Mouse (Mus musculus) intestine, embryonic 16.5 days (tissue): ENCODE results near the gene Gm1043. TPM values are rescaled to one million over a fixed set of nuclear protein-coding genes. Genes with fewer than 3 reads are reported as not detected.

Source experiments
- ATAC-seq: fragments of 200-750 bp; cut with Nextera tagmentation; 2 replicates; pipeline ENCODE4 v1.8.0; 2017; ENCODE audit warnings: moderate TSS enrichment, moderate library complexity
- H3K27ac ChIP-seq: fragments of 300-500 bp; sonication (generic); 2 replicates; pipeline ENCODE4 v1.5.1; 2014; ENCODE audit warnings: mild to moderate bottlenecking, low read length
- H3K27me3 ChIP-seq: fragments of 300-500 bp; sonication (generic); replicated peaks from 2 replicates; pipeline ENCODE4 v1.6.1; 2014; ENCODE audit warnings: low read length, control low read depth, mixed read lengths; ENCODE audit not compliant: control insufficient read depth, insufficient read depth
- H3K36me3 ChIP-seq: fragments of 300-500 bp; sonication (generic); 2 replicates; pipeline ENCODE4 v1.6.1; 2014; ENCODE audit warnings: low read length, control low read depth; ENCODE audit not compliant: control insufficient read depth, insufficient read depth
- H3K4me1 ChIP-seq: fragments of 300-500 bp; sonication (generic); 2 replicates; pipeline ENCODE4 v1.6.1; 2014; ENCODE audit warnings: low read length, control low read depth, mixed read lengths; ENCODE audit not compliant: control insufficient read depth, insufficient read depth
- H3K4me2 ChIP-seq: fragments of 300-500 bp; sonication (generic); 2 replicates; pipeline ENCODE4 v1.6.1; 2014; ENCODE audit warnings: low read depth, low read length, control low read depth
- H3K4me3 ChIP-seq: fragments of 300-500 bp; sonication (generic); 2 replicates; pipeline ENCODE4 v1.5.1; 2014; ENCODE audit warnings: mild to moderate bottlenecking, low read length
- H3K9ac ChIP-seq: fragments of 300-500 bp; sonication (generic); 2 replicates; pipeline ENCODE4 v1.6.1; 2014; ENCODE audit warnings: low read depth, low read length
- H3K9me3 ChIP-seq: fragments of 300-500 bp; sonication (generic); 2 replicates; pipeline ENCODE4 v1.6.1; 2016; ENCODE audit warnings: low read length, control low read depth; ENCODE audit not compliant: control insufficient read depth
- WGBS: fragments of 180-500 bp; shearing (Covaris S2); extraction: QIAGEN DNeasy Blood & Tissue Kit; methylation state at CpG from one replicate; pipeline ENCODE4 v1.1.7; 2014; 5-methylcytosine and 5-hydroxymethylcytosine counted together
- polyA plus RNA-seq: library from polyadenylated mRNA; unstranded; fragments of >200 nt; fragmentation: Nextera tagmentation; extraction: Ambion mirVana; gene quantifications from 2 replicates; pipeline ENCODE4 v1.2.1, GENCODE M21; 2015

Gm1043 gene
- polyA plus RNA-seq, 1 experiment from 2014 or later, result 0.04 TPM

DNA sequence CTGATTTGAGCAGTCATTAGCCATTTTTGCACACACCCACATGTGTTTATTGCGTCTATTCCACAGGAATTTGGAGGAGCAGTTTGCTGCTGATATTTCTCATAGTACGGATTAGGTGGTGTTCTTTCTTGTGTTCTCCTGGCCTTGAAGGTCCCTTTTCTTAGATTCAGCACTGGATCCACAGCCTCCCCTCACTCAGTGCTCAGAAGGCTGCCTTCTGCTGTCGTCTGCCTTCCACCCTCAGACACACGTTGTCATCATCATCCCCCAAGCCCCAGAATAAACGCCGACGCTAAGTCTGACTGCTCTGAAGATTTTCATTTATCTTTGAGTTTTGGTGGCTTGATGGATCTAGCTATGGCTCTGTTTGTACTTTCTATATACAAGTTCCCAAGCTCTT lies 91.9 kb downstream of the Gm1043 start:
- 50% methylated on average over 7 of the region's 7 CpGs for WGBS
- H3K9ac ChIP-seq, result no peak overlapping the region
- H3K4me3 ChIP-seq, result no peak overlapping the region
- no peaks in the 10 kb centered on the region for H3K36me3 ChIP-seq
- H3K4me2 ChIP-seq, result no peak overlapping the region
- H3K27me3 ChIP-seq, result no peaks in the 10 kb centered on the region
- no peak overlapping the region for H3K27ac ChIP-seq
- H3K9me3 ChIP-seq, result no peaks in the 10 kb centered on the region
- ATAC-seq, result no peak
- no peaks in the 10 kb centered on the region for H3K4me1 ChIP-seq

DNA sequence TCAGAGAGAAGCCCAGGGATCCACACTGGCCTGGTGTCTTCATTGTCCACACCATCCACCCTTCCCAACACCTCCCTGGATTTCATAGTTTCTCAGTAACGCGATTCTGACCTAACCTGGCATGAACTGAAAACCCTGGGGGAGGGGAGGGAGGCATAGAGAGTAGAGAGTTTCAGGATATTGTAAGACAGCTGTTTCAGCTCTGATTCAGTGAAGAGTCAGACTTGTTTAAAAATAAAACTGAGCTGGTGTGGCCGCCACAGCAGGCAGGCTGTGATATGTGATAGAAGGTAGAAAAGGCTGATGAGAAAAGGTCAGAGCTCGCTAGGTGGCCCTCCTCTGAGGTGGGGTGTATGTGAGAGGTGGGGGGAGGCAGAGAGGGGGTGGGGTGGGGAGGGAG lies 93.6 kb downstream of the Gm1043 start:
- Histone ChIP-seq H3K4me2 (no peak overlapping the region), H3K4me1 (no peaks in the 10 kb centered on the region), H3K4me3 (no peak overlapping the region), H3K9ac (no peak overlapping the region), H3K9me3 (no peaks in the 10 kb centered on the region), H3K27ac (no peak overlapping the region), H3K27me3 (no peaks in the 10 kb centered on the region), H3K36me3 (no peaks in the 10 kb centered on the region)
- 40% methylated on average over 4 of the region's 4 CpGs for WGBS
- ATAC-seq, result no peak

DNA sequence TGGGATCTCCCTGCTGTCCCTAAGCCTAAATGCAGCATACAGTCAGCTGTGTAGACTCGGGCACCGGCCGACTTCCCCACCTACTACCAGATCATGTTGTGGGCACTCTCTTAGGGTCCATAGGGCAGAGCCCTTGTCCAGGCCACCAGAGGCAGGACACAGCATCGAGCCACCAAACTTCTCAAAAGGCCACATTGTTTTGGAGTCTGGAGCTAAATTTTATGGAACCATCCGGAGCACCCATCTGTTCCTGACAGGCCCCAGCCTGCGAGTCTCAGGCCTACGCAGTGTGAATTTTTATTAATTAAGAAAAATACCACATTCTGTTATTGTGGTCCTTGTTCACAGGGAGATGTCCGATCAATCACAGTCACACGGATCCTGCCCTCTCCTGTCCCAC lies 94.7 kb downstream of the Gm1043 start:
- no peak overlapping the region for H3K4me3 ChIP-seq
- H3K4me1 ChIP-seq, result no peaks in the 10 kb centered on the region
- no peaks in the 10 kb centered on the region for H3K27me3 ChIP-seq
- WGBS, result 94% methylated on average over 9 of the region's 9 CpGs
- ATAC-seq, result no peak
- no peaks in the 10 kb centered on the region for H3K9me3 ChIP-seq
- no peak overlapping the region for H3K9ac ChIP-seq
- no peak overlapping the region for H3K4me2 ChIP-seq
- H3K27ac ChIP-seq, result no peak overlapping the region
- no peaks in the 10 kb centered on the region for H3K36me3 ChIP-seq

DNA sequence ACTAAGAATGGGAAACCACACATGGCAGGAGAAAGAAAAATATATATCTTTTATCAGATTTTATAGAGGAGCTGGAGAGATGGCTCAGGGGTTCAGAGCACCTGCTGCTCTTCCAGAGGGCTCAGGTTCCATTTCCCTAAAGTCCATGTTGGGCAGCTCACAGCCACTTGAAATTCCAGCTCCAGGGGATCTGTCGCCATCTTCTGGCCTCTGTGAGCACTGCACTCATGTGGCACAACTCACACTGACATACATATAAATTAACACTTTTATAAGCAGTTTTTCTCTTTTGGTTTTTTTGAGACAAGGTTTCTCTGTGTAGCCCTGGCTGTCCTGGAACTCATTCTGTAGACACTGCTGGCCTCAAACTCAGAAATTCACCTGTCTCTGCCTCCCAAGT lies 95.5 kb downstream of the Gm1043 start:
- no peak for ATAC-seq
- H3K27me3 ChIP-seq, result no peaks in the 10 kb centered on the region
- no peak overlapping the region for H3K27ac ChIP-seq

DNA sequence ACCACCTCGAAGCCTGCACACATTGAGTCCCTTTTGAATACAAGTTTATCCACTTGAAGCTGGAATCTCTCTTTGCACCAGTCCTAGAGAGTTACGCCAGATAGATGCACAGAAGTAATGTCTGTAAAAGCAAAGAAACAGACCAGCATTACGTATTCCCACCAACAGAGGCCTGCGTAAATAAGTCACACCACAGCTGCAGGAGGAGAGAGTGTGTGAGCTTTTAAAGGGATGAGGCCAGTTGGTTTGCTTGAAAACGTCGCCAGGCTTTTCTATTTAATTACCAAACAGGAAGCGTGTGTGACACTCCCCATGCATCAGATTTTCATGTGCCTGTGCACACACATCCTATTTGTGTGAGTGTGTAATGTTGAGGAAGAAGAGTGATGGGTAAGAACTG lies 99.4 kb downstream of the Gm1043 start:
- Histone ChIP-seq H3K4me2 (no peak overlapping the region), H3K27me3 (no peaks in the 10 kb centered on the region; the same call in 1 of the 2 replicates), H3K4me3 (no peak overlapping the region), H3K4me1 (no peaks in the 10 kb centered on the region), H3K27ac (no peak overlapping the region), H3K36me3 (no peaks in the 10 kb centered on the region), H3K9me3 (no peaks in the 10 kb centered on the region), H3K9ac (no peak overlapping the region)
- WGBS, result 42% methylated on average over 7 of the region's 7 CpGs
- ATAC-seq, result no peak

More for the DNA sequence above, 95.5 kb downstream of the Gm1043 start:
- Histone ChIP-seq H3K9ac (no peak overlapping the region), H3K4me3 (no peak overlapping the region), H3K36me3 (no peaks in the 10 kb centered on the region), H3K4me2 (no peak overlapping the region), H3K4me1 (no peaks in the 10 kb centered on the region), H3K9me3 (no peaks in the 10 kb centered on the region)
- WGBS, result 68% methylated on average over 1 of the region's 1 CpGs

DNA sequence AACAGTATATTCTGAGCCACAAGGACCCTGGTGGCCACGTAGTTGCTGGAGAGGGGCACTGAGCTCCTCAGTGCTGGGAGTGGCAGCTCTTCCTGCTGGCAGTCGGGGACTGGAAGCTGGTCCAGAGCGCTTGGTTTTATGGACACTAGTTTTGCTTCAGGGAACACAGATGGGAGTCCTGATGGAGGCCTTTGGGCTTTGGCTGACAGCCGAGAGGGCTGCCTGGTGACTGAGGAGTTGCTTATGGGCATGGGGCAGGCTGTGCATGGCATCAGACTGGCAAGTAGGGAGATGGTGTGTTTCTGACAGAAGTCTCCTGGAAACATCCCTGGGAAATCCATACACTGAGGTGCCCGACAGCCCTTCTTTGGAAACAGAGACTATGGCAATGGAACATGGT lies 105.2 kb downstream of the Gm1043 start:
- WGBS, result 84% methylated on average over 5 of the region's 5 CpGs
- H3K36me3 ChIP-seq, result no peaks in the 10 kb centered on the region
- H3K4me3 ChIP-seq, result no peak overlapping the region
- H3K9me3 ChIP-seq, result no peaks in the 10 kb centered on the region
- no peak for ATAC-seq
- H3K4me2 ChIP-seq, result no peak overlapping the region
- no peak overlapping the region for H3K27ac ChIP-seq
- H3K4me1 ChIP-seq, result no peaks in the 10 kb centered on the region
- H3K9ac ChIP-seq, result no peak overlapping the region
- no peaks in the 10 kb centered on the region; the same call in 1 of the 2 replicates for H3K27me3 ChIP-seq

DNA sequence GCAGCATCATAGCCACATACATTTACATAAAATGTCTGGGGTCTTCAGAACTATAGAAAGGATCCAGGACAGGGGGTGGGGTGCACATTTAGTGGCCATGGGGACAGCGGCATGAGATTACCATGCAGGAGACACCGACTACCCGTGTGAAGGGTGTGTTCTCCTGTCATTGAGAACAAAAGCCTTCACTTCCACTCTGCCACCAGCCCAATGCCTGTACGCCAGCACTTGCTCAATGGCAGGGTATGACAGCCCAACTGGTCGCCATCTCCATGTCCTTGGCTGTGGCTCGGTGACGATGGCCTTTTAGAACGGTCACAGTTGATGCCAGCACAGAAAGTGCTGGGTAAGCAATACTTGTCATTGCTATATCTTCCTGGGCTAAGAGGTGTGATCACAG lies 111.0 kb downstream of the Gm1043 start:
- no peak overlapping the region for H3K27ac ChIP-seq
- no peaks in the 10 kb centered on the region for H3K36me3 ChIP-seq
- H3K9me3 ChIP-seq, result no peaks in the 10 kb centered on the region
- H3K4me2 ChIP-seq, result no peak overlapping the region
- H3K27me3 ChIP-seq, result no peaks in the 10 kb centered on the region
- H3K9ac ChIP-seq, result no peak overlapping the region
- peaks cover 20% of the 10 kb centered on the region for H3K4me1 ChIP-seq
- WGBS, result 80% methylated on average over 8 of the region's 8 CpGs
- ATAC-seq, result no peak
- no peak overlapping the region for H3K4me3 ChIP-seq

DNA sequence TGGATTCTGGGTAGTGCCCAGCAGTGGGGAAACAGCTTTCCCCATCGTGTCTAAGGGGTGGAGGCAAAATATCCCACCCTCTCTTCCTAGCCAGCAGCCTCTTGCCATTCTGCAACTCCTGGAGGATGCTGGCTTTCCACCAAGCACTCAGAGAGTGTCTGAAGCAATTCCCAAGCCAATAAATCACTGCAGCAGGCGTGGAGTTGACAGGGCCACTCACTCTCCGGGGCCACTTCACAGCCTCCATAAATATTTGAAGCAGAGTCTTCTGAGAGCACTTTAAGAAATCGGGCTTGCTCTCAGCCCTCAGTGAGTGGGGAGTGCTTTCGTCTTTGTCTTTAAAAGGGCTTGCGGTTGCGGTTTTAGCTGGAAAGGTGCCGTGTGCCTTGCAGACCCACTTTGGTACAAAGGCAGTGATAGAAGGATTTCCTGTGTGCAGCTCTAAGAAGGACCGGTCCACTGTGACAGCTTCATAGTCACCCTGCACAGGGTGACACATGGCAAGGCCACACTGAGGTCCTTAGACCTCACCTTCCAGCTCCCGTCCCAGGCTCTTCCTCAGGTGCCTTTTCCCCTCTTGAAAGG lies 111.6 kb downstream of the Gm1043 start:
- WGBS, result 19% methylated on average over 10 of the region's 10 CpGs
- Histone ChIP-seq H3K9ac (no peak overlapping the region), H3K4me3 (no peak overlapping the region), H3K4me1 (peaks cover 20% of the 10 kb centered on the region), H3K4me2 (no peak overlapping the region), H3K27me3 (no peaks in the 10 kb centered on the region), H3K9me3 (no peaks in the 10 kb centered on the region), H3K36me3 (no peaks in the 10 kb centered on the region), H3K27ac (no peak overlapping the region)
- no peak for ATAC-seq

DNA sequence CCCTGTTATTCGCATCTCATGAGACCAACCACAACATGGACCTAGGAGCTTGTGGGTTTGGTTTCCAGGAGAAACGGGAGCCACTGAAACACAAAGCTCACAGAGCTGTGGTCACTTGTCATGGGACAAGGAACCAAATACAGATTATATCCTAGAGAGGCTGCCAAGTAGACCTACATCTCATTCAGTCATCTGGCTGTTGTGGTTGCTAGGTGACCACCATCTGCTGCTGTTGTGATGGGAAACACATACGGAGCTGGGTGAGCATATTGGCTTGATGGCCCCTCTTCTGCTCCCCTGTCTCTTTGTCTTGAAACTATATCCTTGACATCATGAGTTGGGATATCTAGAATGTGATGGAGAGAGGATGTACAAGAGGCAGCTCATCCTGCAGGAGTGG lies 112.3 kb downstream of the Gm1043 start:
- ATAC-seq, result no peak
- no peaks in the 10 kb centered on the region for H3K36me3 ChIP-seq
- H3K9me3 ChIP-seq, result no peaks in the 10 kb centered on the region
- 67% methylated on average over 3 of the region's 3 CpGs for WGBS
- no peak overlapping the region for H3K4me3 ChIP-seq
- peaks cover 20% of the 10 kb centered on the region for H3K4me1 ChIP-seq
- H3K27me3 ChIP-seq, result no peaks in the 10 kb centered on the region
- H3K27ac ChIP-seq, result no peak overlapping the region
- no peak overlapping the region for H3K9ac ChIP-seq
- no peak overlapping the region for H3K4me2 ChIP-seq

DNA sequence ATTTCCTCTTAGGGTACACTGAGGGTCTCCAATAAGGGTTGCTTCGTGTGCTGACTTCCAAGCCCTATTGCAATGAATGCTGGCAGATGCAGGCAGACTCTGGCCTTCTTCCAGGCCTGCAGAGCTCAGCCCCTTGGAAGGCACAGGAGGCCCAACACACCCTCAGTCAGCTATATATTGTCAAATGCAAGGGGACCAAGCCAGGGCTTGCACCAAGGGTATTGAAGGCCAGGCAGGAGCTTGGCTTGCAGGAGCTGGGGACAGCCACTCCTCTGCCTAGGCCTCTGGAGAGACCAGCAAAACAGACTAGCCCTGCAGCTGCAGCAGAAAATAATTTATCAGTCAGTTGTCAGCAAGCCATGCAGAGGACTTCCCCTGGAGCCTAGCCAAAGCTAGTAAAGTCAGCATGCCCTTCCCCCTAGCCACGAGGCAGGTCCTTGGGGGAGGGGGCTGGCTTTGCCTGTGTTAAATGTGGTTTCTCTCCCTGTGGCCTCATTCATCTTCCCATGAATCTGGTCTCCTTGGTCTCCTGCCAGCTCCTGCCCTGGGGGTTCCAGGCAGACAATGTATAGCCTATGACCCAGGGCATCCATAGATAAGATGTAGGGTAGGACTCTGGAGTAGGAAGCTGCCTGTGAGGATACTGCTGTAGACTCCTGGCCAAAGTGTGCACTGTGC lies 113.0 kb downstream of the Gm1043 start:
- no peak; the same call in 1 of the 2 replicates for ATAC-seq
- Histone ChIP-seq H3K36me3 (no peaks in the 10 kb centered on the region), H3K9me3 (no peaks in the 10 kb centered on the region), H3K27ac (no peak overlapping the region), H3K9ac (no peak overlapping the region), H3K4me2 (no peak overlapping the region), H3K4me1 (peaks cover 20% of the 10 kb centered on the region), H3K4me3 (no peak overlapping the region), H3K27me3 (no peaks in the 10 kb centered on the region)
- 22% methylated on average over 2 of the region's 2 CpGs for WGBS
